Mouse (Mus musculus) midbrain, embryonic 15.5 days (tissue): ENCODE data around the gene Gm8369. TPM values are rescaled to one million over a fixed set of nuclear protein-coding genes. Genes with fewer than 3 reads are reported as not detected.

Experiments used
- polyA plus RNA-seq: library from polyadenylated mRNA; unstranded; fragments of >200 nt; fragmentation: Nextera tagmentation; extraction: Ambion mirVana; gene quantifications from 2 replicates; pipeline ENCODE4 v1.2.1, GENCODE M21; 2015

The Gm8369 gene
- polyA plus RNA-seq, 1 experiment from 2014 or later: not detected

Other genes with a start within 250 kb of the Gm8369 start
- not detected in 2 replicates for gene Ms4a1, start 219.7 kb upstream of the Gm8369 start, polyA plus RNA-seq
- not detected in 2 replicates for gene Ms4a5, start 202.1 kb upstream of the Gm8369 start, polyA plus RNA-seq
- gene Ms4a14, start 171.5 kb upstream of the Gm8369 start, polyA plus RNA-seq: 0.04 TPM in 1 of 2 replicates, not detected in the other
- 3.8 and 5.4 TPM in 2 replicates for gene Ms4a7, start 149.8 kb upstream of the Gm8369 start, polyA plus RNA-seq
- 3.3 and 3.9 TPM in 2 replicates for gene Ms4a4a, start 110.4 kb upstream of the Gm8369 start, polyA plus RNA-seq
- 0.32 and 1.2 TPM in 2 replicates for gene Ms4a4c, start 81.2 kb upstream of the Gm8369 start, polyA plus RNA-seq
- 0.25 TPM in 1 of 2 replicates, not detected in the other for gene Ms4a4b, start 42.4 kb upstream of the Gm8369 start, polyA plus RNA-seq
- gene Ms4a6c, start 16.6 kb upstream of the Gm8369 start, polyA plus RNA-seq: 2.2 and 2.5 TPM in 2 replicates
- gene Ms4a6b, start 30.6 kb downstream of the Gm8369 start, polyA plus RNA-seq: 2.5 and 2.7 TPM in 2 replicates
- not detected in 2 replicates for gene Ms4a4d, start 50.9 kb downstream of the Gm8369 start, polyA plus RNA-seq
- gene Ms4a6d, start 118.9 kb downstream of the Gm8369 start, polyA plus RNA-seq: 2.1 and 2.5 TPM in 2 replicates
- not detected in 2 replicates for gene Ms4a2, start 137.8 kb downstream of the Gm8369 start, polyA plus RNA-seq
- gene Ms4a3, start 154.9 kb downstream of the Gm8369 start, polyA plus RNA-seq: not detected in 2 replicates
- not detected in 2 replicates for gene Oosp2, start 174.6 kb downstream of the Gm8369 start, polyA plus RNA-seq
- not detected in 2 replicates for gene Oosp1, start 205.2 kb downstream of the Gm8369 start, polyA plus RNA-seq
- gene Oosp3, start 211.1 kb downstream of the Gm8369 start, polyA plus RNA-seq: not detected in 2 replicates